ENCODE assay signal across 12 mouse cellular contexts in the genomic region with DNA sequence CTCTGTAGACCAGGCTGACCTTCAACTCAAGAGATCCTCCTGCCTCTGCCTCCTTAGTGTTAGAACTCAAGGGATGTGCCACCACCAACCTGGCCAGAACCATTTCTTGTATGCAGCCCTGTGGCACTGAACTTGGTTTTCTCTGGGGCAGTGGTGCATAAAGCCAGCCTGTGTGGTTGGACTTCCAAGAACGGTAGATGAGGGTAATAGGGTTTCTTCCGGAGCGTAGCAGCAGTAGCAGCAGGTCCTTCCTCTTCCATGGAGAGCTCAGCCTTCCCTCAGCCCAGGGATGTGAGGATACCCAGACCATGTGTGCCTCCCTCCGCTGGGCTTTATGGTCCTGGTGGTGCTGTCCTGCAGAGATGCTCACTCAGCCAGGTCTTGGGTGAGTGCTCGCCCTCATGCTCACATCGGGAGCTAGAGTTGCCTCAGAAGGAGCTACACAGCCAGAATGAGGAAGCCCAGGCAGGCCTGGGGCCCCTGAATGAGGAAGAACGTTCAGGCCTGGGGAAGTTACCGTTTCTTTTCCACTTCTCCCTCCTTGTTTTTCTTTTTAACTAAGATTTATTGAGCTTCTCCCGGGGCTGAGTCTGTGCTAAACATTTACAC. TPM values are rescaled to one million over a fixed set of nuclear protein-coding genes. Genes with fewer than 3 reads are reported as not detected.
A peak's percentile ranks its signal among the peaks of the same experiment; 100 is the strongest.
DNase-seq lines count a peak whose midpoint lies in the region; ATAC-seq and TF ChIP-seq lines count a peak whose summit lies in the region.
"Had no signal": no experiment of that assay in that cellular context is flagged by ENCODE, and none has a peak within 500 bp of the region (broad histone marks: within the 10 kb centered on the region; RNA-seq: fewer than 3 reads in every experiment).

No protein-coding gene starts in this region.

- no peak for DNase-seq in limb, embryonic 14.5 days (ENCODE audit: low spot score)
- no peak for DNase-seq in limb, embryonic 10.5 days (ENCODE audit: low spot score)
- peak; percentile 9 for DNase-seq in NIH3T3 (ENCODE audit: low read depth)
- DNase-seq in liver, adult 2 months (ENCODE audit: extremely low read depth, low read depth, low spot score), result no peak
- DNase-seq in cerebellum, adult 9-11 months, result no peak
- no peak for DNase-seq in adrenal gland, postnatal 36 days
- DNase-seq: adrenal gland, postnatal 14 days; right cerebral cortex, postnatal 4 days had no signal

- H3K9me3 ChIP-seq in limb, embryonic 14.5 days (ENCODE audit: control insufficient read depth, low read length), result no peaks in the 10 kb centered on the region
- H3K9me3 ChIP-seq in limb, embryonic 10.5 days (replicated peaks), result no peaks in the 10 kb centered on the region
- H3K9me3 ChIP-seq: hindbrain, embryonic 15.5 days; neural tube, embryonic 13.5 days had no signal

- H3K9ac ChIP-seq in limb, embryonic 14.5 days (ENCODE audit: low read depth, low read length, severe bottlenecking), result no peak overlapping the region
- no peak overlapping the region for H3K9ac ChIP-seq in liver, adult 2 months (ENCODE audit: low read depth, low read length)
- H3K9ac ChIP-seq: hindbrain, embryonic 15.5 days; neural tube, embryonic 13.5 days had no signal

- H3K4me1 ChIP-seq in limb, embryonic 14.5 days (ENCODE audit: control insufficient read depth, insufficient read depth, low read length), result peaks cover 23% of the 10 kb centered on the region
- peaks cover 23% of the 10 kb centered on the region for H3K4me1 ChIP-seq in limb, embryonic 10.5 days
- peaks cover 15% of the 10 kb centered on the region for H3K4me1 ChIP-seq in liver, adult 2 months (ENCODE audit: control insufficient read depth, insufficient read depth, low read length)

- H3K27ac ChIP-seq in limb, embryonic 14.5 days (replicated peaks; ENCODE audit: low read depth, low read length), result peak overlapping the region; percentile 20; the same call in 1 of the 2 replicates
- no peak overlapping the region; the same call in 1 of the 2 replicates for H3K27ac ChIP-seq in limb, embryonic 10.5 days
- H3K27ac ChIP-seq in liver, adult 2 months (replicated peaks; ENCODE audit: insufficient read depth, low read depth, low read length), result 0 out of 2 replicates have a peak overlapping the region, but pooled peaks have one; percentile 0
- H3K27ac ChIP-seq: hindbrain, embryonic 15.5 days; neural tube, embryonic 13.5 days had no signal

- peaks cover 13% of the 10 kb centered on the region for H3K36me3 ChIP-seq in limb, embryonic 14.5 days (ENCODE audit: control insufficient read depth, insufficient read depth, low read length)
- H3K36me3 ChIP-seq in limb, embryonic 10.5 days, result peaks cover 15% of the 10 kb centered on the region
- H3K36me3 ChIP-seq in liver, adult 2 months (ENCODE audit: control insufficient read depth, insufficient read depth, low read length), result 0 out of 2 replicates have a peak, but pooled peaks cover under 1% of the 10 kb centered on the region

- H3K79me2 ChIP-seq in liver, adult 2 months (ENCODE audit: control insufficient read depth, insufficient read depth, low read length), result peaks cover 2% of the 10 kb centered on the region; the same call in 1 of the 2 replicates

- no peak for ATAC-seq in limb, embryonic 14.5 days (ENCODE audit: low FRiP score, low read depth)
- peak; percentile 93 for ATAC-seq in monocyte, adult 5-6 weeks (replicated peaks; ENCODE audit: insufficient number of reproducible peaks, low FRiP score, low TSS enrichment, poor library complexity, severe bottlenecking)
- ATAC-seq in cerebellum, adult (ENCODE audit: insufficient number of reproducible peaks, low FRiP score, low TSS enrichment), result no peak

- no peak for TF ChIP-seq CTCF in liver, adult 2 months (IDR thresholded peaks at IDR 0.05; ENCODE audit: low read depth, low read length)

- H3K27me3 ChIP-seq in limb, embryonic 14.5 days (ENCODE audit: control insufficient read depth, insufficient read depth, low read length), result no peaks in the 10 kb centered on the region
- no peaks in the 10 kb centered on the region for H3K27me3 ChIP-seq in limb, embryonic 10.5 days (ENCODE audit: low read depth, poor library complexity, severe bottlenecking)
- H3K27me3 ChIP-seq in liver, adult 2 months (ENCODE audit: control insufficient read depth, insufficient read depth, low read length), result no peaks in the 10 kb centered on the region
- H3K27me3 ChIP-seq: hindbrain, embryonic 15.5 days; neural tube, embryonic 13.5 days had no signal

- H3K4me2 ChIP-seq in limb, embryonic 14.5 days (replicated peaks; ENCODE audit: low read depth, low read length, severe bottlenecking), result no peak overlapping the region
- H3K4me2 ChIP-seq: hindbrain, embryonic 15.5 days; neural tube, embryonic 13.5 days had no signal

- no peak overlapping the region for H3K4me3 ChIP-seq in limb, embryonic 14.5 days (replicated peaks; ENCODE audit: low read length)
- H3K4me3 ChIP-seq in limb, embryonic 10.5 days, result no peak overlapping the region
- H3K4me3 ChIP-seq in liver, adult 2 months (ENCODE audit: insufficient read depth, low read depth, low read length), result no peak overlapping the region
- H3K4me3 ChIP-seq: hindbrain, embryonic 15.5 days; neural tube, embryonic 13.5 days had no signal

- WGBS in limb, embryonic 14.5 days, result 65% methylated on average over 9 of the region's 9 CpGs
- WGBS in limb, embryonic 10.5 days, result 75% methylated on average over 9 of the region's 9 CpGs
- WGBS in liver, adult 2 months, result 82% methylated on average over 9 of the region's 9 CpGs

- no peak for TF ChIP-seq POLR2A in limb, embryonic 14.5 days (IDR thresholded peaks at IDR 0.05; ENCODE audit: borderline replicate concordance, extremely low read depth, insufficient read depth, insufficient read length)
- no peak for TF ChIP-seq POLR2A in liver, adult 2 months (IDR thresholded peaks at IDR 0.05; ENCODE audit: extremely low read depth, insufficient read depth, low read length)

RNA-seq across cellular contexts. Expression of a gene that starts 10.2 kb away (rescaled TPM):
- polyA plus RNA-seq in limb, embryonic 14.5 days (2012; rRNA removed), result 25.0 and 35.0 TPM in 2 replicates
- polyA plus RNA-seq in limb, embryonic 14.5 days (2014; fragmentation: Nextera tagmentation; extraction: Ambion mirVana), result 20.7 and 20.9 TPM in 2 replicates
- 10.2 and 11.5 TPM in 2 replicates for polyA plus RNA-seq in limb, embryonic 10.5 days (2016; fragmentation: Nextera tagmentation; extraction: Ambion mirVana)
- total RNA-seq in liver, adult 2 months (2014; rRNA removed), result 4.2 and 5.8 TPM in 2 replicates
- polyA plus RNA-seq in liver, adult 2 months (2012; rRNA removed), result 39.3 and 43.1 TPM in 2 replicates
- 14.6 to 21.8 TPM (median 17.2 TPM) in 3 replicates for total RNA-seq in monocyte, adult 5-6 weeks (2017)
- 10 to 100 TPM in 1 of 2 experiments, 1 to 10 TPM in 1; 9.2 to 12.3 TPM for total RNA-seq in adrenal gland, postnatal 36 days (2021)

RNA-seq across cellular contexts. Expression of a gene that starts 21.7 kb away (rescaled TPM):
- polyA plus RNA-seq in limb, embryonic 14.5 days (2012; rRNA removed), result not detected in 2 replicates
- not detected in 2 replicates for polyA plus RNA-seq in limb, embryonic 14.5 days (2014; fragmentation: Nextera tagmentation; extraction: Ambion mirVana)
- polyA plus RNA-seq in limb, embryonic 10.5 days (2016; fragmentation: Nextera tagmentation; extraction: Ambion mirVana), result not detected in 2 replicates
- not detected in 2 replicates for total RNA-seq in liver, adult 2 months (2014; rRNA removed)
- not detected in 2 replicates for polyA plus RNA-seq in liver, adult 2 months (2012; rRNA removed)
- not detected in 3 replicates for total RNA-seq in monocyte, adult 5-6 weeks (2017)
- not detected for total RNA-seq in adrenal gland, postnatal 36 days (2021)
- total RNA-seq: adrenal gland, postnatal 14 days had no signal

RNA-seq across cellular contexts. Expression of a gene that starts 35.4 kb away (rescaled TPM):
- 40.9 and 45.8 TPM in 2 replicates for polyA plus RNA-seq in limb, embryonic 14.5 days (2012; rRNA removed)
- polyA plus RNA-seq in limb, embryonic 14.5 days (2014; fragmentation: Nextera tagmentation; extraction: Ambion mirVana), result 37.0 and 41.7 TPM in 2 replicates
- 108 and 115 TPM in 2 replicates for polyA plus RNA-seq in limb, embryonic 10.5 days (2016; fragmentation: Nextera tagmentation; extraction: Ambion mirVana)
- 3.0 and 4.9 TPM in 2 replicates for total RNA-seq in liver, adult 2 months (2014; rRNA removed)
- 5.5 and 7.1 TPM in 2 replicates for polyA plus RNA-seq in liver, adult 2 months (2012; rRNA removed)
- total RNA-seq in monocyte, adult 5-6 weeks (2017), result 24.1 to 26.8 TPM (median 25.5 TPM) in 3 replicates
- total RNA-seq in adrenal gland, postnatal 36 days (2021), result 10 to 100 TPM; 13.4 to 14.7 TPM

RNA-seq across cellular contexts. Expression of a gene that starts 43.1 kb away (rescaled TPM):
- polyA plus RNA-seq in limb, embryonic 14.5 days (2012; rRNA removed), result 21.0 and 21.8 TPM in 2 replicates
- 13.8 and 14.8 TPM in 2 replicates for polyA plus RNA-seq in limb, embryonic 14.5 days (2014; fragmentation: Nextera tagmentation; extraction: Ambion mirVana)
- 9.7 and 12.4 TPM in 2 replicates for polyA plus RNA-seq in limb, embryonic 10.5 days (2016; fragmentation: Nextera tagmentation; extraction: Ambion mirVana)
- 2.7 and 3.4 TPM in 2 replicates for total RNA-seq in liver, adult 2 months (2014; rRNA removed)
- 2.0 and 3.8 TPM in 2 replicates for polyA plus RNA-seq in liver, adult 2 months (2012; rRNA removed)
- 0.67 to 3.5 TPM (median 2.0 TPM) in 3 replicates for total RNA-seq in monocyte, adult 5-6 weeks (2017)
- 10 to 100 TPM; 27.0 to 48.7 TPM for total RNA-seq in adrenal gland, postnatal 36 days (2021)
